Mouse (Mus musculus) heart, postnatal 0 days (tissue): ENCODE results near the gene Card11. TPM values are rescaled to one million over a fixed set of nuclear protein-coding genes. Genes with fewer than 3 reads are reported as not detected.
A peak's percentile ranks its signal among the peaks of the same experiment; 100 is the strongest.

Source experiments
- ATAC-seq: fragments of 200-750 bp; cut with Nextera tagmentation; 2 replicates; pipeline ENCODE4 v1.8.0; 2017; ENCODE audit warnings: low read depth, moderate number of reproducible peaks, moderate library complexity; ENCODE audit not compliant: insufficient read depth
- DNase-seq: peaks from one replicate; pipeline ENCODE4 v3.0.0-alpha.2; 2016; ENCODE audit warnings: low spot score
- H3K27ac ChIP-seq: fragments of 300-500 bp; sonication (generic); 2 replicates; pipeline ENCODE4 v1.5.1; 2014; ENCODE audit warnings: low read depth, mild to moderate bottlenecking
- H3K27me3 ChIP-seq: fragments of 300-500 bp; sonication (generic); 2 replicates; pipeline ENCODE4 v1.6.1; 2014; ENCODE audit warnings: low read length, mixed read lengths; ENCODE audit not compliant: control insufficient read depth, insufficient read depth
- H3K36me3 ChIP-seq: fragments of 300-500 bp; sonication (generic); replicated peaks from 2 replicates; pipeline ENCODE4 v1.6.1; 2014; ENCODE audit warnings: low read length, mixed read lengths; ENCODE audit not compliant: control insufficient read depth, insufficient read depth
- H3K4me1 ChIP-seq: fragments of 300-500 bp; sonication (generic); 2 replicates; pipeline ENCODE4 v1.6.1; 2014; ENCODE audit warnings: antibody characterized with exemption; ENCODE audit not compliant: control insufficient read depth, insufficient read depth
- H3K4me2 ChIP-seq: fragments of 300-500 bp; sonication (generic); 2 replicates; pipeline ENCODE4 v1.6.1; 2014; ENCODE audit warnings: low read depth, mild to moderate bottlenecking, low read length, moderate library complexity
- H3K4me3 ChIP-seq: fragments of 300-500 bp; sonication (generic); 2 replicates; pipeline ENCODE4 v1.5.1; 2014; ENCODE audit warnings: low read depth, low read length
- H3K9ac ChIP-seq: fragments of 300-500 bp; sonication (generic); replicated peaks from 2 replicates; pipeline ENCODE4 v1.6.1; 2014; ENCODE audit warnings: low read depth, low read length, mixed read lengths
- H3K9me3 ChIP-seq: fragments of 300-500 bp; sonication (generic); replicated peaks from 2 replicates; pipeline ENCODE4 v1.6.1; 2016; ENCODE audit warnings: low read length; ENCODE audit not compliant: control insufficient read depth
- CTCF ChIP-seq: IDR thresholded peaks from 2 replicates; pipeline ENCODE4 v1.5.1; 2016; ENCODE audit warnings: antibody characterized with exemption, control low read depth, low read depth
- EP300 ChIP-seq: IDR thresholded peaks from 2 replicates; pipeline ENCODE4 v1.6.1; 2016; ENCODE audit warnings: antibody characterized with exemption, low read depth
- whole genome bisulfite sequencing: fragments of 180-500 bp; shearing (Covaris S2); extraction: QIAGEN DNeasy Blood & Tissue Kit; methylation state at CpG from one replicate; pipeline ENCODE4 v1.1.7; 2014; 5-methylcytosine and 5-hydroxymethylcytosine counted together
- polyA plus RNA-seq: library from polyadenylated mRNA; unstranded; fragments of >200 nt; fragmentation: Nextera tagmentation; extraction: Ambion mirVana; gene quantifications from 2 replicates; pipeline ENCODE4 v1.2.1, GENCODE M21; 2015
- total RNA-seq: library from RNA; depleted of rRNA; stranded (reverse); fragments of >200 nt; gene quantifications from 2 replicates; pipeline ENCODE4 v1.2.3, GENCODE M21; 2014; ENCODE audit warnings: low replicate concordance

Card11 gene
- total and polyA plus RNA-seq, 2 experiments from 2014 or later: 0.45 TPM; not detected in 1

DNA sequence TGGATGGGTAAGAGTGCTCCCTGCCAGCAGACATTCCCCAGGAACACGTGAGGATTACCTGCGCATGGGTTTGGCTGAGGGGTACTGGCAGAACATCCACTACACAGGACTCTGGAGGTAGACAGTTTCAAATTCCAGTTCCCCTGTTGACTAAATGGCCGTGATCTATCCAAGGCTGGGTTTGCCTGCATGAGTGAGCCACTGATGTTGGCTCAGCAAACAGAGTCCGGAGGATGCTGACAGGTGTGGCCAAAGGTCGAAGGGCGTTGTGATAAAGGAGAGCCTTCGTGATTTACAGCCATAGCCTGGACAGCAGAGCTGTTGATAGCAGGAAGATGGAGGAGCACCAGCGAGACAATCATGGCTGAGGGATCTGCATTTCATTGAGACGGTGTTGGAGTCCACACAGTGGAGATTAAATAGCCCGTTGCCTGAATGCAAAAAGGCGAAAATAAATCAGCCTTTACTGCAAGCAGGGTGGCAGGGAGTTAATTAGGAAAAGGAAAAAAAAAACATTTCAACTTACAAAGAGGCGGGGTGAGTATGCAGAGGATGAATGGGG lies 147.9 kb downstream of the Card11 start:
- TF ChIP-seq CTCF: no peak
- no peak for TF ChIP-seq EP300
- ATAC-seq (no peak), DNase-seq (no peak)

GRCm38 (mm10) chr5:140847300-140847729 lies 153.1 kb downstream of the Card11 start:
- 18% methylated on average over 5 of the region's 5 CpGs for WGBS
- no peak for TF ChIP-seq EP300
- peak; percentile 79 for TF ChIP-seq CTCF
- peak; percentile 47; the same call in 1 of the 2 replicates for ATAC-seq

More for the DNA sequence above, 147.9 kb downstream of the Card11 start:
- Histone ChIP-seq H3K4me2 (no peak overlapping the region), H3K36me3 (no peaks in the 10 kb centered on the region), H3K4me1 (no peaks in the 10 kb centered on the region), H3K27me3 (no peaks in the 10 kb centered on the region), H3K9ac (no peak overlapping the region), H3K4me3 (no peak overlapping the region), H3K9me3 (peaks cover 11% of the 10 kb centered on the region; the same call in 1 of the 2 replicates), H3K27ac (no peak overlapping the region)
- 71% methylated on average over 12 of the region's 12 CpGs for WGBS

GRCm38 (mm10) chr5:140841942-140842341 lies 158.4 kb downstream of the Card11 start:
- ATAC-seq: no peak
- Histone ChIP-seq H3K4me2 (no peak overlapping the region), H3K9me3 (no peaks in the 10 kb centered on the region), H3K4me1 (no peaks in the 10 kb centered on the region), H3K36me3 (no peaks in the 10 kb centered on the region), H3K9ac (no peak overlapping the region), H3K27ac (no peak overlapping the region), H3K27me3 (no peaks in the 10 kb centered on the region), H3K4me3 (no peak overlapping the region)
- no peak for DNase-seq
- WGBS: 60% methylated on average over 4 of the region's 4 CpGs
- TF ChIP-seq CTCF (no peak), EP300 (no peak)

More at GRCm38 (mm10) chr5:140847300-140847729, 153.1 kb downstream of the Card11 start:
- Histone ChIP-seq H3K36me3 (no peaks in the 10 kb centered on the region), H3K4me2 (no peak overlapping the region), H3K9me3 (peaks cover 11% of the 10 kb centered on the region; the same call in 1 of the 2 replicates), H3K4me3 (no peak overlapping the region), H3K27ac (no peak overlapping the region), H3K27me3 (no peaks in the 10 kb centered on the region), H3K4me1 (no peaks in the 10 kb centered on the region), H3K9ac (no peak overlapping the region)
- peak; percentile 64 for DNase-seq

- H3K27me3 ChIP-seq: no peaks in the 10 kb centered on the region
- TF ChIP-seq EP300 (no peak), CTCF (no peak)
- H3K9me3 ChIP-seq: no peaks in the 10 kb centered on the region
- H3K9ac ChIP-seq: no peak overlapping the region
- 77% methylated on average over 8 of the region's 8 CpGs for WGBS
- H3K4me1 ChIP-seq: peaks cover 31% of the 10 kb centered on the region
- no peak for DNase-seq
- H3K4me2 ChIP-seq: peak overlapping the region; percentile 41; the same call in 1 of the 2 replicates
- H3K27ac ChIP-seq: no peak overlapping the region
- H3K36me3 ChIP-seq: 0 out of 2 replicates have a peak, but pooled peaks cover 2% of the 10 kb centered on the region
- ATAC-seq: no peak
- peak overlapping the region; percentile 4; the same call in 1 of the 2 replicates for H3K4me3 ChIP-seq
These were observed 169.3 kb downstream of the Card11 start for GRCm38 (mm10) chr5:140831064-140831431.

DNA sequence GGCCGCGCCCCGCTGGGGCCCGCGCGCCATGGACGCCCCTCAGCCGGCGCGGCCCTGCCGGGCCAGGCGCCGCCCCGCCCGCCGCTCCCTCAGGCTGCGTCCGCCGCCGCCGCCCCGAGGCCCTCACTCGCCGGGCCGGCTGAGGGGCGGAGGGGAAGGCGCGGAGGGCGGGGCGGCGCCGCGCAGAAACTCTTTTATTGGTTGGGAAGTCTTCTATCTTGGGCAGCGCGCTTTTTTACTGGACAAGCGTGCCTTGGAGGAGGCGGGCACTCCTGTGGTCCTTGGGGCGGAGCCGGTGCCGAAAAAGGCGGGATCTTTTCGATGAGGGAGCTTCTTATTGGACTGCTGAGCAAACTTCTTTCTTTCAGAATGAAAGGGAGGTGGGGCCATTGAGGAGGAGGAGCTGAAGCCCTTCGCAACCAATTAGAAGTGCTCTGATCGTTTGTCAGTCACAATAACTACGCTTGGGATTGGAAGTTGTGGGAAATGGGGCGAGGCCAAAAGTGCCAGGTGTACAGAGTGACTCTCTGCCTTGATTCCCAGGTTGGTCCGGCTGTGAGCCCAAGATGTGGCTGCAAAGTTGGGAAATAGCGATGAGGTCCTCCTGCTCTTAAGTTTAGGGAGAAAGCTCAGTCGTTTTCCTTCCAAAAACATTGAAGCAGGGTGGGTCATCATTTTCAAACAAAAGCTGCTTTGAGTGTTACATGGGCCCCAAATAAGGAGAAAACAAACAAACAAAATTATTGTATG lies 169.9 kb downstream of the Card11 start, which contains the start of gene Gna12:
TSS of gene Gna12 (minus strand) at position 118 of the 750 bp plus-strand sequence.
- Histone ChIP-seq H3K9me3 (no peaks in the 10 kb centered on the region), H3K4me3 (peak within 1 kb of the TSS; percentile 81), H3K27me3 (no peaks in the 10 kb centered on the region), H3K4me1 (peaks cover 37% of the 10 kb centered on the region), H3K4me2 (peak within 1 kb of the TSS; percentile 94), H3K9ac (peak within 1 kb of the TSS; percentile 81), H3K36me3 (peaks cover 8% of the 10 kb centered on the region; the same call in 1 of the 2 replicates), H3K27ac (peak within 1 kb of the TSS; percentile 90)
- ATAC-seq (peak; percentile 97), DNase-seq (peak; percentile 99)
- under 1% methylated on average over 48 of the region's 49 CpGs for WGBS
- no peak for TF ChIP-seq CTCF
- no peak for TF ChIP-seq EP300
